Mouse (Mus musculus) erythroblast, embryonic 14.5 days (primary cell): Measurements from ENCODE around the gene Phgr1.

Source experiments
- GATA1 ChIP-seq: IDR thresholded peaks from 2 replicates; pipeline ENCODE4 v1.6.1; 2012; ENCODE audit warnings: low read length, inconsistent platforms, mixed read lengths
- TAL1 ChIP-seq: IDR thresholded peaks from 3 replicates; pipeline ENCODE4 v1.6.1; 2012; ENCODE audit warnings: low read length, inconsistent platforms, mixed read lengths

- TF ChIP-seq GATA1 (no peak), TAL1 (no peak)
Observed at GRCm38 (mm10) chr2:118786525-118786924, 14.0 kb downstream of the Phgr1 start.
